Mouse (Mus musculus): ENCODE data around the gene Ctnnbl1. TPM values are rescaled to one million over a fixed set of nuclear protein-coding genes. Genes with fewer than 3 reads are reported as not detected.

The Ctnnbl1 gene
- polyA plus RNA-seq, 1 experiment from 2014 or later = 106 TPM

GRCm38 (mm10) chr2:157807621-157808367 lies 70.6 kb downstream of the Ctnnbl1 start:
- no peaks in the 10 kb centered on the region for H3K27me3 ChIP-seq (ENCODE audit: control insufficient read depth, insufficient read depth, low read length)
- H3K27ac ChIP-seq (ENCODE audit: low read depth, low read length) = no peak overlapping the region
- H3K9me3 ChIP-seq (ENCODE audit: control insufficient read depth, low read length) = no peaks in the 10 kb centered on the region
- peaks cover under 1% of the 10 kb centered on the region; the same call in 1 of the 2 replicates for H3K4me1 ChIP-seq (ENCODE audit: control insufficient read depth, insufficient read depth, low read length)
- H3K4me2 ChIP-seq (ENCODE audit: low read depth) = no peak overlapping the region
- no peak overlapping the region for H3K4me3 ChIP-seq (ENCODE audit: low read depth, low read length)
- no peak overlapping the region for H3K9ac ChIP-seq (ENCODE audit: low read length)
- DNase-seq (ENCODE audit: low spot score) = no peak
- 75% methylated on average over 7 of the region's 7 CpGs for WGBS
- no peaks in the 10 kb centered on the region for H3K36me3 ChIP-seq (ENCODE audit: control insufficient read depth, insufficient read depth, low read length)
- ATAC-seq (ENCODE audit: insufficient read depth, low FRiP score, low TSS enrichment) = no peak

DNA sequence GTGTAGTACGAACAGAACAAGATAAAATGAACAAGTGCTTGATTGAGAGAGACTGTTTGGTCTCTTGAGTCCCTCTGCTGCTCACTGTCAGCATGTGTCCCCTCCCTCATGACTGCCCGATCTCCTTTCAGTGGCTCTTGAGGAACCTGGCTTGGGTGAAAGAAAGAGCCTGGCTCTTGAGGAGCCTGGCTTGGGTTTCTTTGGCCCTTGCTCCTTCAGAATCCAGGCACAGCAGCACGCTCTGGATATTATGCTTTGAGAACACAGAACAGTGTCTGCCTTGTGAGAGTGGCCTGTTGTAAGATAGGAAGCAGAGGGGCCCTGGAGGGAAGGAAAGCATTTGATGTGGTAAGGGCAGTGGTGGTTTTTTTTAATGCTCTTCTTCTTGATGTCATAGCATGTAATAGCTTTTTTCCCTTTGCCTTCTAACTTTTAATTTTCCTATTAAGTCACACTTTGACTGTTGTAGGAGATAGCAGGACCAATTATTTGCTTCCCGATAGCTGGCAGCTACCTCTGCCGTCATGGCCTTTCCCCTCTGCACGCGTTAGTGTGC lies 71.2 kb downstream of the Ctnnbl1 start:
- Histone ChIP-seq H3K9ac (ENCODE audit: low read length) (no peak overlapping the region), H3K4me3 (ENCODE audit: low read depth, low read length) (no peak overlapping the region), H3K9me3 (ENCODE audit: control insufficient read depth, low read length) (no peaks in the 10 kb centered on the region), H3K27ac (ENCODE audit: low read depth, low read length) (no peak overlapping the region), H3K4me2 (ENCODE audit: low read depth) (no peak overlapping the region), H3K36me3 (ENCODE audit: control insufficient read depth, insufficient read depth, low read length) (no peaks in the 10 kb centered on the region), H3K27me3 (ENCODE audit: control insufficient read depth, insufficient read depth, low read length) (no peaks in the 10 kb centered on the region), H3K4me1 (ENCODE audit: control insufficient read depth, insufficient read depth, low read length) (no peaks in the 10 kb centered on the region)
- DNase-seq (ENCODE audit: low spot score) = no peak
- WGBS = 82% methylated on average over 7 of the region's 7 CpGs
- ATAC-seq (ENCODE audit: insufficient read depth, low FRiP score, low TSS enrichment) = no peak

GRCm38 (mm10) chr2:157809341-157809740 lies 72.1 kb downstream of the Ctnnbl1 start:
- H3K4me3 ChIP-seq (ENCODE audit: low read depth, low read length) = no peak overlapping the region
- no peak for DNase-seq (ENCODE audit: low spot score)
- no peak overlapping the region for H3K27ac ChIP-seq (ENCODE audit: low read depth, low read length)
- H3K9me3 ChIP-seq (ENCODE audit: control insufficient read depth, low read length) = no peaks in the 10 kb centered on the region
- no peak overlapping the region for H3K9ac ChIP-seq (ENCODE audit: low read length)
- H3K27me3 ChIP-seq (ENCODE audit: control insufficient read depth, insufficient read depth, low read length) = no peaks in the 10 kb centered on the region
- H3K36me3 ChIP-seq (ENCODE audit: control insufficient read depth, insufficient read depth, low read length) = no peaks in the 10 kb centered on the region
- H3K4me2 ChIP-seq (ENCODE audit: low read depth) = no peak overlapping the region
- no peaks in the 10 kb centered on the region for H3K4me1 ChIP-seq (ENCODE audit: control insufficient read depth, insufficient read depth, low read length)
- ATAC-seq (ENCODE audit: insufficient read depth, low FRiP score, low TSS enrichment) = no peak
- 87% methylated on average over 6 of the region's 6 CpGs for WGBS

GRCm38 (mm10) chr2:157810749-157811148 lies 73.5 kb downstream of the Ctnnbl1 start:
- DNase-seq (ENCODE audit: low spot score) = no peak
- Histone ChIP-seq H3K9ac (ENCODE audit: low read length) (no peak overlapping the region), H3K4me1 (ENCODE audit: control insufficient read depth, insufficient read depth, low read length) (no peaks in the 10 kb centered on the region), H3K27ac (ENCODE audit: low read depth, low read length) (no peak overlapping the region), H3K4me2 (ENCODE audit: low read depth) (no peak overlapping the region), H3K36me3 (ENCODE audit: control insufficient read depth, insufficient read depth, low read length) (no peaks in the 10 kb centered on the region), H3K4me3 (ENCODE audit: low read depth, low read length) (no peak overlapping the region), H3K27me3 (ENCODE audit: control insufficient read depth, insufficient read depth, low read length) (no peaks in the 10 kb centered on the region), H3K9me3 (ENCODE audit: control insufficient read depth, low read length) (no peaks in the 10 kb centered on the region)
- WGBS = 95% methylated on average over 1 of the region's 1 CpGs
- no peak for ATAC-seq (ENCODE audit: insufficient read depth, low FRiP score, low TSS enrichment)

DNA sequence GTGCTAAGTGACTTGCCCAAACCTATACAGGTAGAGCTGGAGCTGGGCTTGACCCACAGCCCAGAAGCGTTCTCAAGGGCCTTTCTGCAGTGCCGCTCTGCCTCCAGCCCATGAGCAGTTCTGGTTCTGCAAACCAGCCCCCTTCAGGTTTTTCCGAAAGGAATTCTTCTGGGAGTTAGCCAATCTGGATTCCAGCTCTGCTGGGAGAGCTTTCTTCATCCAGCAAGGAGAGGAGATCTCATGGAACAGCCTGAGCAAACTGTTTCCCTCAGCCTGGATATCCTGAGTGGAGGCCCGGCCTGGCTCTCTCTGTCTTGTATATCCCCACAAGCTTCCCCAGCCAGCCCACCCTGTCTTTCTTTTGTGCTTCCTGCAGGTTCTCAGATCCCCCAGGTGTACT lies 75.9 kb downstream of the Ctnnbl1 start:
- Histone ChIP-seq H3K4me2 (ENCODE audit: low read depth) (no peak overlapping the region), H3K4me1 (ENCODE audit: control insufficient read depth, insufficient read depth, low read length) (no peaks in the 10 kb centered on the region), H3K36me3 (ENCODE audit: control insufficient read depth, insufficient read depth, low read length) (no peaks in the 10 kb centered on the region), H3K9ac (ENCODE audit: low read length) (no peak overlapping the region), H3K27me3 (ENCODE audit: control insufficient read depth, insufficient read depth, low read length) (no peaks in the 10 kb centered on the region), H3K27ac (ENCODE audit: low read depth, low read length) (no peak overlapping the region), H3K4me3 (ENCODE audit: low read depth, low read length) (no peak overlapping the region), H3K9me3 (ENCODE audit: control insufficient read depth, low read length) (no peaks in the 10 kb centered on the region)
- WGBS = 92% methylated on average over 4 of the region's 4 CpGs
- DNase-seq (ENCODE audit: low spot score) (no peak), ATAC-seq (ENCODE audit: insufficient read depth, low FRiP score, low TSS enrichment) (no peak)

GRCm38 (mm10) chr2:157814116-157814964 lies 77.1 kb downstream of the Ctnnbl1 start:
- Histone ChIP-seq H3K4me1 (ENCODE audit: control insufficient read depth, insufficient read depth, low read length) (no peaks in the 10 kb centered on the region), H3K4me2 (ENCODE audit: low read depth) (no peak overlapping the region), H3K27me3 (ENCODE audit: control insufficient read depth, insufficient read depth, low read length) (no peaks in the 10 kb centered on the region), H3K9ac (ENCODE audit: low read length) (no peak overlapping the region), H3K4me3 (ENCODE audit: low read depth, low read length) (no peak overlapping the region), H3K9me3 (ENCODE audit: control insufficient read depth, low read length) (no peaks in the 10 kb centered on the region), H3K27ac (ENCODE audit: low read depth, low read length) (no peak overlapping the region), H3K36me3 (ENCODE audit: control insufficient read depth, insufficient read depth, low read length) (no peaks in the 10 kb centered on the region)
- ATAC-seq (ENCODE audit: insufficient read depth, low FRiP score, low TSS enrichment) (no peak), DNase-seq (ENCODE audit: low spot score) (no peak)
- WGBS = 80% methylated on average over 11 of the region's 11 CpGs

- Histone ChIP-seq H3K4me1 (ENCODE audit: control insufficient read depth, insufficient read depth, low read length) (no peaks in the 10 kb centered on the region), H3K27ac (ENCODE audit: low read depth, low read length) (no peak overlapping the region), H3K9ac (ENCODE audit: low read length) (no peak overlapping the region), H3K4me2 (ENCODE audit: low read depth) (no peak overlapping the region), H3K27me3 (ENCODE audit: control insufficient read depth, insufficient read depth, low read length) (no peaks in the 10 kb centered on the region), H3K9me3 (ENCODE audit: control insufficient read depth, low read length) (no peaks in the 10 kb centered on the region), H3K4me3 (ENCODE audit: low read depth, low read length) (no peak overlapping the region), H3K36me3 (ENCODE audit: control insufficient read depth, insufficient read depth, low read length) (no peaks in the 10 kb centered on the region)
- DNase-seq (ENCODE audit: low spot score) (no peak), ATAC-seq (ENCODE audit: insufficient read depth, low FRiP score, low TSS enrichment) (no peak)
- 94% methylated on average over 2 of the region's 2 CpGs for WGBS
These were observed 77.7 kb downstream of the Ctnnbl1 start for GRCm38 (mm10) chr2:157814965-157815283.

DNA sequence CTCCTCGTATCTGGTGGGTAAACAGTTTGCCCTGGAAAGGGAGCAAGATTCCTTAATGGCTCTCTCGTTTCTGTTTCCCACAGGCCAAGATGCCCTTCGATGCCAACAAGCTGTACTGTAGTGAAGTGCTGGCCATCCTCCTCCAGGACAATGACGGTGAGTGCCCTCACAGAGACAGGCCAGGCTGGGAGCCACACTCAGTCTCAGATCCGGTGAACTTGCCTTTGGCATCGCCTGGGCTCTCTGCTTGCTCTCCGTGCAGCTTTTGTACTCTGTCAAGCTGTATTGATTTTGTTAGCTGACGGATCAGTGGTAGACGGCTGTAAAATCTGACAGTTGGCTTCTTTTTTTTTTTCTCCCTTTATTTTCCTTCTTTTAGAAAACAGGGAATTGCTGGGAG lies 80.5 kb downstream of the Ctnnbl1 start:
- no peak overlapping the region for H3K27ac ChIP-seq (ENCODE audit: low read depth, low read length)
- H3K9ac ChIP-seq (ENCODE audit: low read length) = no peak overlapping the region
- WGBS = 78% methylated on average over 9 of the region's 9 CpGs

More for the DNA sequence above, 80.5 kb downstream of the Ctnnbl1 start:
- Histone ChIP-seq H3K9me3 (ENCODE audit: control insufficient read depth, low read length) (no peaks in the 10 kb centered on the region), H3K4me2 (ENCODE audit: low read depth) (no peak overlapping the region), H3K36me3 (ENCODE audit: control insufficient read depth, insufficient read depth, low read length) (no peaks in the 10 kb centered on the region), H3K4me1 (ENCODE audit: control insufficient read depth, insufficient read depth, low read length) (no peaks in the 10 kb centered on the region), H3K4me3 (ENCODE audit: low read depth, low read length) (no peak overlapping the region), H3K27me3 (ENCODE audit: control insufficient read depth, insufficient read depth, low read length) (no peaks in the 10 kb centered on the region)
- ATAC-seq (ENCODE audit: insufficient read depth, low FRiP score, low TSS enrichment) = no peak
- DNase-seq (ENCODE audit: low spot score) = no peak
